Mouse (Mus musculus): ENCODE results near the gene Wdsub1. TPM values are rescaled to one million over a fixed set of nuclear protein-coding genes. Genes with fewer than 3 reads are reported as not detected.

Gene Wdsub1
- polyA plus RNA-seq, 1 experiment from 2014 or later: 47.4 TPM

DNA sequence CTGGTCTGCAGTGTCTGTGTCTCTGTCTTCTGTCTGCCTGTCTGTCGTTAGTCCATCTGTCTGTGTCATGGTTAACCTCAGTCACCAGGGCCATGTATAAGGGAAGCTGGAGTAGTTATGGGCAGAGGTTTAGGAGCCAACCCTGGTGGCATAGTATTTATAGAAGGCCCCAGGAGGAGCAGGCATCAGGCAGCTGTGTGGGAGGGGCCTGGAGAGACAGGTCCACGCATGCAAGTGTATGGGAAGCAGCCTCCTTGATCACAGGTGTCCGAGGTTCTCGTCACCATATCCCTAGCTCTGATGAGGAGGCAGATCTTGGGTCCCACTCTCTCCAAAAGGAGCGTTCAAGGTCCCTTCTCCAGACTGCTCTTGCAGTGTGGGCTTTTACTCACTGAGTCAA lies 51.5 kb downstream of the Wdsub1 start:
- Histone ChIP-seq H3K9ac (replicated peaks; ENCODE audit: low read length) (no peak overlapping the region; the same call in 1 of the 2 replicates), H3K4me3 (ENCODE audit: low read length) (no peak overlapping the region), H3K9me3 (ENCODE audit: low read length) (no peaks in the 10 kb centered on the region), H3K4me2 (replicated peaks; ENCODE audit: low read depth, low read length) (no peak overlapping the region), H3K4me1 (ENCODE audit: insufficient read depth, low read length) (peaks cover 35% of the 10 kb centered on the region), H3K27ac (ENCODE audit: low read length) (peak overlapping the region; percentile 88; the same call in 1 of the 2 replicates), H3K27me3 (ENCODE audit: insufficient read depth, low read length) (no peaks in the 10 kb centered on the region), H3K36me3 (ENCODE audit: insufficient read depth, low read length) (peaks cover 37% of the 10 kb centered on the region)
- no peak for ATAC-seq (ENCODE audit: low FRiP score, low TSS enrichment)
- WGBS: 74% methylated on average over 5 of the region's 5 CpGs

DNA sequence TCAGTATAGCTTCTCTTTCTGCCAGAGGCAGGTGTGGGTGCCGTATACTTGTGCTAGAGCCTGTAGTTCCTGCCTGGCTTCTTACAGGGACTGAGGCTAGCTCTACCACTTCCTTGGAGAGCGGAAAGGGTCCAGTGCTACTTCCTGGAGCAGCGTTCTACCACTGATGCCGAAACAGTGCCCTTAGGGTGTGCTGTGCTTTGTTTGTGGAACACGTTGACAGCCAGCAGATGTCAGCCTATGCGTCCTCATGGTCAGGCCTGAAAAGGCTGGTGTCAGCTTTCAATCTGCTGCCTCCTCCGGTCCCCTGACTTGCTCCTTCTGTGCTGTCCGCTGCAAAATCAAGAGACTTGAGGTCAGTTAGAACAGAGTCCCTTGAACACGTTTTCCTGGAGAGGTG lies 52.2 kb downstream of the Wdsub1 start:
- ATAC-seq (ENCODE audit: low FRiP score, low TSS enrichment): peak; percentile 56
- peaks cover 33% of the 10 kb centered on the region for H3K36me3 ChIP-seq (ENCODE audit: insufficient read depth, low read length)
- H3K4me3 ChIP-seq (ENCODE audit: low read length): no peak overlapping the region
- H3K27ac ChIP-seq (ENCODE audit: low read length): peak overlapping the region; percentile 88
- peaks cover 35% of the 10 kb centered on the region for H3K4me1 ChIP-seq (ENCODE audit: insufficient read depth, low read length)
- H3K4me2 ChIP-seq (replicated peaks; ENCODE audit: low read depth, low read length): no peak overlapping the region
- no peaks in the 10 kb centered on the region for H3K9me3 ChIP-seq (ENCODE audit: low read length)
- H3K27me3 ChIP-seq (ENCODE audit: insufficient read depth, low read length): no peaks in the 10 kb centered on the region
- WGBS: 23% methylated on average over 9 of the region's 9 CpGs
- H3K9ac ChIP-seq (replicated peaks; ENCODE audit: low read length): peak overlapping the region; percentile 31; the same call in 1 of the 2 replicates

DNA sequence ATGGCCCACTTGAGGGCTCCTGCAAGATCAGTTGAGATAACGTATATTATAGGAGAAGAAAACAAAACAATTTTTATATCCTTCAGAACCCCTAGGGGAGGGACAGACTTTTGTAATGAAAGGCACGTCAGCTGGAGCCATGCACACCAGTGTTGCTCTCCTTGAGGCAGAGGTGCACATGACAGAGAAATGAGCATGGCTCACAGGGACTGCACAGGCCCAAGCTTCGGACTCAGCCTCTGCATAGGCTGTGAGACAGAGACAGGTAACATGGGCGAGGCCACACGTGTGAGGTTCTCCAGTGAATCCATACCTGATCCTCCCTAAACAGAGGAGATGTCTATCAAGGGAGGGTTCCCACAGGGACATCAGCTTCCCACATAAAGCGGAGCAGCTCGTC lies 52.7 kb downstream of the Wdsub1 start:
- H3K27me3 ChIP-seq (ENCODE audit: insufficient read depth, low read length): no peaks in the 10 kb centered on the region
- no peak overlapping the region for H3K4me3 ChIP-seq (ENCODE audit: low read length)
- peak; percentile 30; the same call in 1 of the 2 replicates for ATAC-seq (ENCODE audit: low FRiP score, low TSS enrichment)
- H3K4me2 ChIP-seq (replicated peaks; ENCODE audit: low read depth, low read length): no peak overlapping the region
- 0 out of 2 replicates have a peak overlapping the region, but pooled peaks have one; percentile 44 for H3K9ac ChIP-seq (replicated peaks; ENCODE audit: low read length)
- H3K4me1 ChIP-seq (ENCODE audit: insufficient read depth, low read length): peaks cover 35% of the 10 kb centered on the region
- no peaks in the 10 kb centered on the region for H3K9me3 ChIP-seq (ENCODE audit: low read length)
- H3K27ac ChIP-seq (ENCODE audit: low read length): peak overlapping the region; percentile 88
- peaks cover 30% of the 10 kb centered on the region for H3K36me3 ChIP-seq (ENCODE audit: insufficient read depth, low read length)
- WGBS: 62% methylated on average over 7 of the region's 7 CpGs

DNA sequence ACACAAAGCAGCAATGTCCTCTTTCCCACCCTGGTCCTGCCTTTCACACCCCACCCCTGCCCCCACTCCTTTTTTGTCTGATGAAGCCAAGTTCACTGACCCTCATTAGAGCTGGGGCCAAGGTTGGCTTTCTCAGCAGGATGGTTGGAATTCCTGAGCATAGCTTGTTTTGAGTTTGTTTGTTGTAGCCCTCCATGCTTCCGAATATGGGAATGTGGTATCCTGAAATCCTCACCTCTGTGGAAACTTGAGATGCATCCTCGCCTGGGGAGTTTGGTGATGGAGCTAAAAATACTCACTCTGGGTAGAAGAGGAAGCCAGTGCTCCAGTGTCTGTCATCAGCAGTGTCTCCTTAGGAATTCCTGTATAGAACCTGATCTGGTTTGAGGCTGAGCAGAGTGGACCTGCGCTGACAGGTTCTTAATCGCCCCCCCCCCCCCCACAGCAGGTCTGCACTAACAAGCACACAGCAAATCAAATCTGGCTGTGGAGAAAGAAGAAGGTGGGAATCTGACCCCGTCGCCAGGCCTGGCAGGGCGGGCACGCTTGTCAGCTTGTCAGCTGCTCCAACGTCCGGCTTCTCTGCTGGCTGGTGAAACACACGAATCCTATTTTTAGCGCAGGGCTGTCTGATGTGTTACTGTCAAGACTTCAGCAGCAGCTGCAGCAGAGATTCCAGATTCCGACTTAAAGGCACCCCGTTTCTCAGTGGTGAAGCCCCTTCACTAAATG lies 53.4 kb downstream of the Wdsub1 start:
- H3K9me3 ChIP-seq (ENCODE audit: low read length): no peaks in the 10 kb centered on the region
- H3K4me2 ChIP-seq (replicated peaks; ENCODE audit: low read depth, low read length): 0 out of 2 replicates have a peak overlapping the region, but pooled peaks have one; percentile 19
- peak overlapping the region; percentile 44; the same call in 1 of the 2 replicates for H3K9ac ChIP-seq (replicated peaks; ENCODE audit: low read length)
- H3K36me3 ChIP-seq (ENCODE audit: insufficient read depth, low read length): peaks cover 30% of the 10 kb centered on the region
- H3K27me3 ChIP-seq (ENCODE audit: insufficient read depth, low read length): no peaks in the 10 kb centered on the region
- peaks cover 35% of the 10 kb centered on the region for H3K4me1 ChIP-seq (ENCODE audit: insufficient read depth, low read length)
- 13% methylated on average over 14 of the region's 14 CpGs for WGBS
- H3K27ac ChIP-seq (ENCODE audit: low read length): peak overlapping the region; percentile 88
- no peak overlapping the region for H3K4me3 ChIP-seq (ENCODE audit: low read length)
- peak; percentile 87 for ATAC-seq (ENCODE audit: low FRiP score, low TSS enrichment)

DNA sequence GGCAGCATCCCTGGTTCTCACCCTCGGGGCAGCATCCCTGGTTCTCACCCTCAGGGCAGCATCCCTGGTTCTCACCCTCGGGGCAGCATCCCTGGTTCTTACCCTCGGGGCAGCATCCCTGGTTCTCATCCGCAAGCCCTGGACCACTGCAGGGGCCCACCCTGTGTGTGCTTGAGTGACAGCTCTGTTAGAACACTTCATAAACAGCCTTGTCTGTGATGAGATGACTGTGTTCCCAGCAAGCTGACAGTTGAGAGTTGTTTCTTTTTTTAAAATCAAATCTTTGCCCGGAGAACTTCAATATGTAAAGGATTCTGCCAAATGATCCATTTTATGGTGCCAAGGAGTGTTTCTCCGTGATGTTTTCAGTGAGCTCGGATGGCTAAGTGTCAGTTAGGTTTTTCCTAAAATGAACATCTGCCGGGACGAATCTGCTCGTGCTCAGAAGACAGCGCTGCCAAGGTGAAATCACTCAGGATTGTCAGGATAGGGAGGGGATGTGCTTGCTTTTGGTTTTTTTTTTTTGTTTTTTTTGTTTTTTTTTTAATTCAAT lies 54.2 kb downstream of the Wdsub1 start:
- peaks cover 23% of the 10 kb centered on the region for H3K36me3 ChIP-seq (ENCODE audit: insufficient read depth, low read length)
- no peaks in the 10 kb centered on the region for H3K9me3 ChIP-seq (ENCODE audit: low read length)
- H3K27me3 ChIP-seq (ENCODE audit: insufficient read depth, low read length): no peaks in the 10 kb centered on the region
- no peak overlapping the region for H3K4me3 ChIP-seq (ENCODE audit: low read length)
- no peak for ATAC-seq (ENCODE audit: low FRiP score, low TSS enrichment)
- H3K4me1 ChIP-seq (ENCODE audit: insufficient read depth, low read length): peaks cover 35% of the 10 kb centered on the region
- no peak overlapping the region for H3K9ac ChIP-seq (replicated peaks; ENCODE audit: low read length)
- H3K4me2 ChIP-seq (replicated peaks; ENCODE audit: low read depth, low read length): no peak overlapping the region
- H3K27ac ChIP-seq (ENCODE audit: low read length): peak overlapping the region; percentile 88
- 50% methylated on average over 11 of the region's 11 CpGs for WGBS

DNA sequence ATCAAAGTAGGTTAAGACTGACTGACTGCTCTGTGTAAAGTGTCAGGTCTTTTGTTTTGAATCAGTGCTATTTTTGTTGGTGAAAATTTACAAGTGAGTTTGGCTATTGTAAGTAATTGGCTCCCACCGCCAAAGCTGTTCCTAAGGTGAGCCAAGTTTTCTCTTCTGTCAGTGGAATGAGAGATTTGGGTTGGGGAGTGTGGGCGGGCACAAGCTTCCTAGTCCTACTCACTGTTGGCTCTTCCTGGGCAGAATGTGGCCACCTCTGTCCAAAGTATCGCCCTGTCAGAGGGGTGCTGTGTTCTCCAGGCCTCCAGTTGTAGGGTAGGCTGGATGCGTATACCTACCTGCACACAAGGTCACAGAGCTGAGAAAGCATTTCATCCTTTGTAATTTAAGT lies 57.0 kb downstream of the Wdsub1 start:
- Histone ChIP-seq H3K4me2 (replicated peaks; ENCODE audit: low read depth, low read length) (no peak overlapping the region), H3K36me3 (ENCODE audit: insufficient read depth, low read length) (peaks cover 27% of the 10 kb centered on the region), H3K4me1 (ENCODE audit: insufficient read depth, low read length) (peaks cover 30% of the 10 kb centered on the region), H3K27ac (ENCODE audit: low read length) (no peak overlapping the region), H3K27me3 (ENCODE audit: insufficient read depth, low read length) (no peaks in the 10 kb centered on the region), H3K9me3 (ENCODE audit: low read length) (no peaks in the 10 kb centered on the region), H3K9ac (replicated peaks; ENCODE audit: low read length) (no peak overlapping the region), H3K4me3 (ENCODE audit: low read length) (no peak overlapping the region)
- WGBS: 92% methylated on average over 4 of the region's 4 CpGs
- ATAC-seq (ENCODE audit: low FRiP score, low TSS enrichment): no peak

DNA sequence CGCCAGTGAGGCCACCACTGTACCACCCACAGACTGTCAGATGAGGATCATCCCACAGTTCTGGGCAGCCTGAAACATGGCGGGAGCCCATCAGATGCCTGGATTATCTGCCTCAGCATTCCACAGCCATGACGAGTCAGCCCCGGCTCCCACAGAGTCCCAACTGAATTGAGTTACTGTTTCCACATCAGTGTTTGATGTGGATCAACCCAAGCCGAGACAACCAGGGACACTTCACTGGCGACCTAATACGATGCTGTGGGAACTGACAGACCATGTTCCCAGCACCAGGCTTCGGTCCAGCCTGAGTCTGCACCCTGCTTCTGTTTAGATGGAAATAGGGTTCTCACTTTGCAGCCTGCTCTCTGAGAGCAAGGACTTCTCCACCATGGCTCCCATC lies 58.1 kb downstream of the Wdsub1 start:
- Histone ChIP-seq H3K4me2 (replicated peaks; ENCODE audit: low read depth, low read length) (no peak overlapping the region), H3K9me3 (ENCODE audit: low read length) (no peaks in the 10 kb centered on the region), H3K27me3 (ENCODE audit: insufficient read depth, low read length) (no peaks in the 10 kb centered on the region), H3K27ac (ENCODE audit: low read length) (no peak overlapping the region), H3K9ac (replicated peaks; ENCODE audit: low read length) (no peak overlapping the region), H3K4me1 (ENCODE audit: insufficient read depth, low read length) (peaks cover 19% of the 10 kb centered on the region), H3K4me3 (ENCODE audit: low read length) (no peak overlapping the region), H3K36me3 (ENCODE audit: insufficient read depth, low read length) (peaks cover 38% of the 10 kb centered on the region)
- WGBS: 70% methylated on average over 8 of the region's 8 CpGs
- no peak for ATAC-seq (ENCODE audit: low FRiP score, low TSS enrichment)

DNA sequence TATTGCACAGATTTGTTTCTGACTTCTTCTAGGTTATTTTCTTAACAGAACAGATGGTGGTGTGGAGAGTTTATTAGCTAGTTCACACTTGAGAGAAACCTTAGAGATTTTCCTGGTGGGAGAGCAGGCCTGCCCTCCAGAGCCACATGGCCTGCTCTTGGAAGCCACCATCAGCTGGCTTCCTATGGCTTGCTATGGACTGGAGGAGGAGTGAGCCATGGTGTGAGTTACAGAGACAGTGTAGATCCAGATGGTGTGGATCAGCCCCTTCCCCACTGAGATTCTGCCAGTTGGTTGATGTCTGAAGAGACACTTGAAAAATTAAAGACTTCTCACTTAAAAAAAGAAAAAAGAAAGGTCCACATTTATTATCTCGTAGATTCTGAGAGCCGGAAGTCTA lies 61.3 kb downstream of the Wdsub1 start:
- no peak overlapping the region for H3K4me3 ChIP-seq (ENCODE audit: low read length)
- H3K36me3 ChIP-seq (ENCODE audit: insufficient read depth, low read length): peaks cover 49% of the 10 kb centered on the region
- no peak overlapping the region for H3K9ac ChIP-seq (replicated peaks; ENCODE audit: low read length)
- no peaks in the 10 kb centered on the region for H3K27me3 ChIP-seq (ENCODE audit: insufficient read depth, low read length)
- H3K27ac ChIP-seq (ENCODE audit: low read length): no peak overlapping the region
- no peaks in the 10 kb centered on the region for H3K9me3 ChIP-seq (ENCODE audit: low read length)
- ATAC-seq (ENCODE audit: low FRiP score, low TSS enrichment): peak; percentile 61; the same call in 1 of the 2 replicates
- H3K4me2 ChIP-seq (replicated peaks; ENCODE audit: low read depth, low read length): no peak overlapping the region
- WGBS: 68% methylated on average over 2 of the region's 2 CpGs
- H3K4me1 ChIP-seq (ENCODE audit: insufficient read depth, low read length): no peaks in the 10 kb centered on the region

DNA sequence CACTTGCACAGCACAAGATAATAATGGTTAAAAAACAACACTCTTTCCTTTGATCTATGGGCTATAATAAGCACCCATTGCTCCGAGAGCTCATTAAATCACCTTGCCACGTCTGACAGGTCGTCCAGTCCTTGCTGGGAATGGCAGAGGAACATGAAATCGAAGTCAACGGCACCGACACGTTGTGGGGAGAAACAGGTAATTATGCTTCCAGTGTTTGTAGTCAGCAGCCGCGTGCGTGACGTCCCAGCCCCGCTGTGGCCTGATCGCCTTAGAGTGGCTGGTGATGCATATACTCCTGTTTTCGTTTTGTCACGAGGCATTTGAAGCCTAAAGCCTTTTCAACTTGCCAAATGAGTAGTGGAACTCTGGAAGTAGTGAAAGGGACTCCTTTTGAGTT lies 62.3 kb downstream of the Wdsub1 start:
- no peak overlapping the region for H3K27ac ChIP-seq (ENCODE audit: low read length)
- H3K27me3 ChIP-seq (ENCODE audit: insufficient read depth, low read length): no peaks in the 10 kb centered on the region
- H3K4me3 ChIP-seq (ENCODE audit: low read length): no peak overlapping the region
- H3K4me1 ChIP-seq (ENCODE audit: insufficient read depth, low read length): no peaks in the 10 kb centered on the region
- no peak overlapping the region for H3K4me2 ChIP-seq (replicated peaks; ENCODE audit: low read depth, low read length)
- H3K9me3 ChIP-seq (ENCODE audit: low read length): no peaks in the 10 kb centered on the region
- ATAC-seq (ENCODE audit: low FRiP score, low TSS enrichment): no peak
- WGBS: 71% methylated on average over 15 of the region's 15 CpGs
- H3K9ac ChIP-seq (replicated peaks; ENCODE audit: low read length): no peak overlapping the region
- peaks cover 55% of the 10 kb centered on the region for H3K36me3 ChIP-seq (ENCODE audit: insufficient read depth, low read length)

DNA sequence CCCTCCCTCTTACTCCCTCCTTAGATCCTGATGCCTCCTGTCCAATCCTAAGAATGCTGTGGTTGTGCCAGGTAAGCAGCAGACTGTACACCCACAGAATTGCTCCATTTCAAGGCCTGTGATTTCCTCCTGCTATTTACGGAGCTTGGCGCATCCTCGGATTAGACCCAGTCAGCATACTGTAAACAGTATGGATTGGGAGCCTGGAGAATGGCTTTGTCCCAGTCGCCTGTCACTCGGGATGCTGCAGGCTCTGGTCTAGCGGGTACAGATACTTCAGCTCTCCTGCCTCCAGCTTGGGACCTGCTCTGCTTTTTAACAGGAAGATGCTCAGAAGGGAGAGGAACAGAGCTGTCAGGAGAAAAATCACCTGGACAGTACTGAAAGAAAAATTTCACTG lies 63.0 kb downstream of the Wdsub1 start:
- Histone ChIP-seq H3K4me1 (ENCODE audit: insufficient read depth, low read length) (no peaks in the 10 kb centered on the region), H3K9ac (replicated peaks; ENCODE audit: low read length) (no peak overlapping the region), H3K4me3 (ENCODE audit: low read length) (no peak overlapping the region), H3K27me3 (ENCODE audit: insufficient read depth, low read length) (no peaks in the 10 kb centered on the region), H3K4me2 (replicated peaks; ENCODE audit: low read depth, low read length) (no peak overlapping the region), H3K27ac (ENCODE audit: low read length) (no peak overlapping the region), H3K9me3 (ENCODE audit: low read length) (no peaks in the 10 kb centered on the region), H3K36me3 (ENCODE audit: insufficient read depth, low read length) (peaks cover 56% of the 10 kb centered on the region)
- 83% methylated on average over 6 of the region's 6 CpGs for WGBS
- ATAC-seq (ENCODE audit: low FRiP score, low TSS enrichment): no peak
